Mouse (Mus musculus) testis, adult 2 months (tissue): ENCODE measurements at regions not wholly inside any gene's neighbourhood (a gene's known extent, or its start where the extent isn't known, plus 50 kb on each side); places are given as distances from the start of the nearest gene placed in this dataset.

Experiments used
- CTCF ChIP-seq: fragments of 200-500 bp; IDR thresholded peaks from 2 replicates; pipeline ENCODE4 v1.5.1; 2012; ENCODE audit warnings: low read depth, mild to moderate bottlenecking, inconsistent platforms, low read length, moderate library complexity; ENCODE audit not compliant: control insufficient read depth, insufficient read depth, insufficient replicate concordance
- POLR2A ChIP-seq: fragments of 200-500 bp; IDR thresholded peaks from 2 replicates; pipeline ENCODE4 v1.6.1; 2012; ENCODE audit warnings: low read depth, mild to moderate bottlenecking, inconsistent platforms, low read length, moderate library complexity; ENCODE audit not compliant: control insufficient read depth

GRCm38 (mm10) chr5:90026835-90027753 lies 144.0 kb upstream of the Adamts3 start:
- TF ChIP-seq CTCF (no peak), POLR2A (no peak)
